Mouse (Mus musculus) heart, embryonic 14.5 days (tissue): Measurements from ENCODE around the gene Spata31d1b. TPM values are rescaled to one million over a fixed set of nuclear protein-coding genes. Genes with fewer than 3 reads are reported as not detected.

Experiments used
- ATAC-seq: fragments of 200-750 bp; cut with Nextera tagmentation; 2 replicates; pipeline ENCODE4 v1.8.0; 2017; ENCODE audit warnings: low read depth, moderate TSS enrichment; ENCODE audit not compliant: insufficient number of reproducible peaks, insufficient read depth, low FRiP score
- H3K27ac ChIP-seq, 2 experiments: fragments of 200-500 bp in 1 of 2; fragments of 300-500 bp in 1 of 2; sonication (generic) in 1 of 2; replicated peaks in 1 of 2; 2 replicates each; pipeline ENCODE4 v1.5.1; 2012 to 2014; ENCODE audit warnings: low read depth in 2 of 2, low read length in 2 of 2, control low read depth in 1 of 2, mild to moderate bottlenecking in 1 of 2, mixed read lengths in 1 of 2; ENCODE audit not compliant: control insufficient read depth in 1 of 2, insufficient read depth in 1 of 2
- H3K27me3 ChIP-seq: fragments of 300-500 bp; sonication (generic); 2 replicates; pipeline ENCODE4 v1.6.1; 2014; ENCODE audit warnings: mild to moderate bottlenecking, low read length, control low read depth; ENCODE audit not compliant: control insufficient read depth, insufficient read depth
- H3K36me3 ChIP-seq: fragments of 300-500 bp; sonication (generic); 2 replicates; pipeline ENCODE4 v1.6.1; 2014; ENCODE audit warnings: mild to moderate bottlenecking, control low read depth, low read length, mixed read lengths; ENCODE audit not compliant: control insufficient read depth, insufficient read depth
- H3K4me1 ChIP-seq, 2 experiments: fragments of 200-500 bp in 1 of 2; fragments of 300-500 bp in 1 of 2; sonication (generic) in 1 of 2; 2 replicates each; pipeline ENCODE4 v1.6.1; 2012 to 2014; ENCODE audit warnings: low read length in 2 of 2, control low read depth in 1 of 2, mixed read lengths in 1 of 2; ENCODE audit not compliant: control insufficient read depth in 2 of 2, insufficient read depth in 2 of 2
- H3K4me2 ChIP-seq: fragments of 300-500 bp; sonication (generic); 2 replicates; pipeline ENCODE4 v1.6.1; 2014; ENCODE audit warnings: mild to moderate bottlenecking, low read length
- H3K4me3 ChIP-seq, 2 experiments: fragments of 200-500 bp in 1 of 2; fragments of 300-500 bp in 1 of 2; sonication (generic) in 1 of 2; 2 replicates each; pipeline ENCODE4 v1.5.1; 2012 to 2014; ENCODE audit warnings: low read length in 2 of 2, mild to moderate bottlenecking in 2 of 2, control low read depth in 1 of 2, low read depth in 1 of 2, moderate library complexity in 1 of 2; ENCODE audit not compliant: control insufficient read depth in 1 of 2, insufficient read depth in 1 of 2
- H3K9ac ChIP-seq: fragments of 300-500 bp; sonication (generic); 2 replicates; pipeline ENCODE4 v1.6.1; 2014; ENCODE audit warnings: mild to moderate bottlenecking, low read length
- H3K9me3 ChIP-seq: fragments of 300-500 bp; sonication (generic); 2 replicates; pipeline ENCODE4 v1.6.1; 2016; ENCODE audit warnings: low read length, control low read depth; ENCODE audit not compliant: control insufficient read depth
- WGBS: fragments of 180-500 bp; shearing (Covaris S2); extraction: QIAGEN DNeasy Blood & Tissue Kit; methylation state at CpG from one replicate; pipeline ENCODE4 v1.1.7; 2014; 5-methylcytosine and 5-hydroxymethylcytosine counted together
- polyA plus RNA-seq: library from polyadenylated mRNA; unstranded; fragments of >200 nt; fragmentation: Nextera tagmentation; extraction: Ambion mirVana; gene quantifications from 2 replicates; pipeline ENCODE4 v1.2.1, GENCODE M21; 2014

Gene Spata31d1b
- polyA plus RNA-seq, 1 experiment from 2014 or later: not detected

- H3K4me2 ChIP-seq: no peak overlapping the region
- H3K4me1 ChIP-seq: peaks cover 3 to 11% of the 10 kb centered on the region in 2 experiments; a peak in 3 of 4 replicates
- WGBS: 80% methylated on average over 7 of the region's 7 CpGs
- H3K36me3 ChIP-seq: no peaks in the 10 kb centered on the region
- no peak overlapping the region for H3K27ac ChIP-seq
- ATAC-seq: no peak
- H3K9me3 ChIP-seq: no peaks in the 10 kb centered on the region
- H3K4me3 ChIP-seq: no peak overlapping the region; a peak in 1 of 4 replicates
- H3K9ac ChIP-seq: no peak overlapping the region
- no peaks in the 10 kb centered on the region for H3K27me3 ChIP-seq
Measured at GRCm38 (mm10) chr13:59673597-59673996, 38.5 kb upstream of the Spata31d1b start.

GRCm38 (mm10) chr13:59674215-59674614, 37.9 kb upstream of the Spata31d1b start:
- Histone ChIP-seq H3K27ac (no peak overlapping the region), H3K4me1 (peaks cover 2 to 7% of the 10 kb centered on the region in 2 experiments; a peak in 2 of 4 replicates), H3K9ac (no peak overlapping the region), H3K9me3 (no peaks in the 10 kb centered on the region), H3K36me3 (no peaks in the 10 kb centered on the region), H3K27me3 (no peaks in the 10 kb centered on the region), H3K4me2 (peak overlapping the region; percentile 86), H3K4me3 (peak overlapping the region in 1 of 2 experiments; percentile 72; a peak in 1 of 4 replicates)
- 32% methylated on average over 3 of the region's 3 CpGs for WGBS
- ATAC-seq: no peak

GRCm38 (mm10) chr13:59674761-59675150, 37.3 kb upstream of the Spata31d1b start:
- ATAC-seq: no peak
- 5% methylated on average over 13 of the region's 13 CpGs for WGBS
- no peaks in the 10 kb centered on the region for H3K9me3 ChIP-seq
- peak overlapping the region in 1 of 2 experiments; percentile 53; a peak in 1 of 4 replicates for H3K27ac ChIP-seq
- peak overlapping the region; percentile 81 for H3K9ac ChIP-seq
- no peaks in the 10 kb centered on the region for H3K27me3 ChIP-seq
- H3K36me3 ChIP-seq: no peaks in the 10 kb centered on the region
- peak overlapping the region; percentile 86 for H3K4me2 ChIP-seq
- H3K4me1 ChIP-seq: peaks cover 2 to 7% of the 10 kb centered on the region in 2 experiments; a peak in 2 of 4 replicates
- H3K4me3 ChIP-seq: peak overlapping the region; percentile 54 to 72

- H3K9ac ChIP-seq: peak within 1 kb of the TSS; percentile 81
- H3K27me3 ChIP-seq: no peaks in the 10 kb centered on the region
- no peaks in the 10 kb centered on the region for H3K9me3 ChIP-seq
- WGBS: under 1% methylated on average over 40 of the region's 61 CpGs
- H3K4me1 ChIP-seq: peaks cover 2 to 7% of the 10 kb centered on the region in 2 experiments; a peak in 2 of 4 replicates
- peak within 1 kb of the TSS; percentile 86 for H3K4me2 ChIP-seq
- H3K36me3 ChIP-seq: no peaks in the 10 kb centered on the region
- peak within 1 kb of the TSS; percentile 54 to 72 for H3K4me3 ChIP-seq
- peak within 1 kb of the TSS; percentile 18 to 53; a peak in 2 of 4 replicates for H3K27ac ChIP-seq
- ATAC-seq: peak; percentile 74
Measured at GRCm38 (mm10) chr13:59675151-59676011, 36.7 kb upstream of the Spata31d1b start, which contains the start of gene Golm1. Gene Golm1, minus strand, starts transcription at chr13:59675811.

GRCm38 (mm10) chr13:59676316-59677229, 35.5 kb upstream of the Spata31d1b start:
- Histone ChIP-seq H3K27ac (no peak overlapping the region), H3K36me3 (no peaks in the 10 kb centered on the region), H3K27me3 (no peaks in the 10 kb centered on the region), H3K9me3 (no peaks in the 10 kb centered on the region), H3K4me1 (peaks cover 2 to 7% of the 10 kb centered on the region in 2 experiments; a peak in 2 of 4 replicates), H3K9ac (no peak overlapping the region), H3K4me2 (no peak overlapping the region), H3K4me3 (no peak overlapping the region)
- 0 out of 2 replicates have a peak, but pooled peaks have one; percentile 22 for ATAC-seq
- WGBS: 78% methylated on average over 12 of the region's 12 CpGs

GRCm38 (mm10) chr13:59679306-59679705, 32.8 kb upstream of the Spata31d1b start:
- Histone ChIP-seq H3K27ac (no peak overlapping the region), H3K9me3 (no peaks in the 10 kb centered on the region), H3K9ac (no peak overlapping the region), H3K4me3 (no peak overlapping the region), H3K4me2 (no peak overlapping the region), H3K36me3 (no peaks in the 10 kb centered on the region), H3K27me3 (no peaks in the 10 kb centered on the region), H3K4me1 (peaks cover 4 to 9% of the 10 kb centered on the region in 2 experiments; a peak in 2 of 4 replicates)
- WGBS: 43% methylated on average over 4 of the region's 4 CpGs
- no peak for ATAC-seq

GRCm38 (mm10) chr13:59679908-59680307, 32.2 kb upstream of the Spata31d1b start:
- Histone ChIP-seq H3K9ac (no peak overlapping the region), H3K4me3 (no peak overlapping the region), H3K27me3 (no peaks in the 10 kb centered on the region), H3K4me2 (no peak overlapping the region), H3K36me3 (no peaks in the 10 kb centered on the region), H3K4me1 (peaks cover 4% of the 10 kb centered on the region in 2 experiments; a peak in 1 of 4 replicates), H3K9me3 (no peaks in the 10 kb centered on the region), H3K27ac (no peak overlapping the region)
- no peak for ATAC-seq
- WGBS: 54% methylated on average over 4 of the region's 4 CpGs
